Mouse (Mus musculus) gastrocnemius, postnatal 25 days (tissue): ENCODE measurements at regions not wholly inside any gene's neighbourhood (a gene's known extent, or its start where the extent isn't known, plus 50 kb on each side); places are given as distances from the start of the nearest gene placed in this dataset.
A peak's percentile ranks its signal among the peaks of the same experiment; 100 is the strongest.

Experiments
- DNase-seq: peaks from one replicate; pipeline ENCODE4 v3.0.0; 2022

DNA sequence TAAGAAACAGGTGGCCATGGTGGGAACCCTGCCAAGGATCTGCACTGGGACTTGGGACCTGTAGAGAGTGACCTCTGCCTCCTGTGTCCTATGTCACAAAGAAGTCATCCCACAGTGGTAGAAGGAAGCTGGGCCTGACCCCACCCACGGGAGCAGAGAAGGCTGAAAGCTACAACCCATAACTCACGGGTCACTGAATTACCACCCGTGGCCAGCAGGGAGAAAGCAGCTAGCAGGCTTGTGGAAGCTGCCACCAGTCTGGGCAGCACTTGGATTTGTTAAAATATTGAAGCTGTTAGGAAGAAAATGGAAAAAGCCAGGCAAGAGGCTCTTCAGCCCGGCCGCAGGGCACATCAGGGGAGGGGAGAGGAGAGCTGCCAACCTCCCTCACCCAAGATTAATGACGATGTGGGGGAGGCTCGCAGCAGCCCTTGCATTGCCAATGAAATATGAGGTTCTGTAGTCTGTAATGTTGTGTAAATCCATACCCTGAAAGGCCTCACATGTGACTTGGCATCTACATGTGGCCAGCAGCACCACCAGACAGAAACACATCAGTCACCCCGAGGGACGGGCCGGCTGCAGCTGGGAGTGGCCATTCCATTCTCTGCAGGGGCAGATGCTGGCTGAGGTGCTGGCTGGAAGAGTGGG lies 94.5 kb downstream of the Olfm1 start:
- no peak for DNase-seq

DNA sequence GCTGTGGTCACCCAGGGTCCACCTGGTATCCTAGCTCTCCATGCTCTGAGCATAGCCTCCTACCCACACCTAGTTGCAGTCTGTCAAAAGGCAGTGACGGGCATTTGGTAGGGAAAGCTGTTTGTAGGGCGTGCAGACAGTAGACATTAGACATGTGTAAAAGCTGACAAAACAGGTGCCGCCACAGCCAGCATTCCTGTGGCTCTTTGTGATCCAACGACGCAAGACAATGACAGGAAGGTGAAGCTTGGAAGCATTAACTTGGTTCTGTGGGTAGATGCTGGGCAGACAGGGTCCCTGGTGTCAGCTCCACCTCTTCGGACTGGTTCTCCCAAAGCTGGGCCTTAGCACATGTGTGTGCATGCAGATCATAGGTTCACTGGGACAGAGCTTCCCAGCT lies 96.5 kb downstream of the Olfm1 start:
- no peak for DNase-seq

DNA sequence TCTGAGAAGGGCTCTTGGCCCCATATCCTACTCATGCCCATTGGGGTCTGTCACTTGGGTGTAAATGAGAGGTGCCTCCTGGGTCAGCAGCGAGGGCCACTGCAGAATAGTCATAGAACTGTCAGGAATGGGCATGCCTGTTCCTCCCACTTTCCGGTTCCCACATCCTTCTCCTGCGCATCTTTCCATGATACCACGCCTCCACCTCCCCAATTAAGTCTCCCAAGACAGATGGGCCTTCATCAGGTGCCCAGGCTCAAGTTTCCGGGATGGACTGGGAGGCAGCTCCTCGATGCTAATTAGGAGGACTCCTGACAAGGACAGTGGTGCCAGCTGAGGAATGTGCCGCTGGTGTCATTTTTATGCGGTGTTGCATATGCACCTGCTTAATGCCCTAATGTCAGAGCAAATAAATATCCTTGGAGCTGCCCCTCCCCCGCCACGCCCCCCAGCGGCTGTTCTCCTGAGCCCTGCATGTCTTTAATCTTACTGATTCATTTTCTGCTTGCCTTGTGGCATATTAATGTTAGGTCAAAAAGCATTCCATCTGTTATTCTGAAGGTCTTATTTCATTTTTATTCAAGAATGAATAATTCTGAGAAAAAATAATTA lies 97.2 kb downstream of the Olfm1 start:
- no peak for DNase-seq

DNA sequence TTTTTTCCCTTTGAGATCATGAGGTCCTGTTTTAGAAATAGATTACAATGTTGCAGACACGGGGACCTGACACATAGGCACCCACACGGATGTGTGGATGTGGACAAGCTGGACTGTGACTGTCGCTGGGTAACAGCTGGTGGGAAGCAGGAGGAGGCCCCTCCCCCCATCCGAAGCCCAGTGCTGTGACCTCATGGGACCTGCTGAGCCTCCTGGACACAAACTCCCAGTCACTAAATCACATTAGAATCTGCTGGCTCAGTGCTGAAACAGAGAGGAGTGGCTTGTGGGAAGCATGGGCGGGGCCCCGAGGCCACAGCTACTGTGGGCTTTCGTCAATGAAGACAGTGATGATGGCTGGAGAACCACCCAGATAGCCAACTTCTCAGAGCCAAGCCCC lies 101.7 kb downstream of the Olfm1 start:
- DNase-seq, result peak; percentile 71

DNA sequence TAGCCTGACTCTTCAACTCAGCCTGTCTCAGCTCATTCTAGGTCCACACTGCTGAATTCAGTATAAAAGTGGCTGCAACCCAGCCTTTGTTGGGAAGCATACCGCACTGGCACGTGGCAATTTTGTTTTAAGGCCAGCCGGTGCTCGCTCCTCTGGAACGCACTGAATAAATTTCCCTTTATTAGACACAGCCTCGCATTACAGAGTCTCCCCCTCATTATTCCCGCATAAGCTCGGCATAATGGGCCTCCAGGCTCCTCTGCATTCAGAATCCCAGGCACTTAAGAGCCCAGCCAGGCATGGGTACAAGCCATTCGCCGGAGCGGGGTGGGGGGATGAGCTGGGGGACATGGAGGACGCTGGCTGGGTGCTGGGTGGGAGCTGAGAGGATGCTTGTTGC lies 103.4 kb downstream of the Olfm1 start:
- DNase-seq, result no peak

DNA sequence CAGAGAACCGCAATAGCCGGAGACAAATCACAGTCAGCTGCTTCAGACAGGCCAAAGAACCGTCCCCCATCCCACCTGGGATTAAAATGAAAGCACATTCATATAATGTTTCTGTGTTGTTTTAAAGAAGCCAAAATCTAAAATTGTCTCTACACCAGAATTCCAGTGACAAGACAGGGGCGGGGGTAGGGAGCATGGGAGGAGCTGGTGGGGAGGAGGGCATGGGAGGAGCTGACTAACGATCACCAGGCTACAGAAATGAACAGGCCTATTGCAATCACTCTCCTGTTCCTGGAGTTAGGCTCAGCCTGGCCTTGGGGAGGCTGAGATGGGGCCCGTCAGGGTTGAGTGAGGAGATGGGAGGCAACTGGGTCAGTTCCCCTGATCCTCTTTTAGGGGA lies 105.9 kb downstream of the Olfm1 start:
- DNase-seq, result no peak

DNA sequence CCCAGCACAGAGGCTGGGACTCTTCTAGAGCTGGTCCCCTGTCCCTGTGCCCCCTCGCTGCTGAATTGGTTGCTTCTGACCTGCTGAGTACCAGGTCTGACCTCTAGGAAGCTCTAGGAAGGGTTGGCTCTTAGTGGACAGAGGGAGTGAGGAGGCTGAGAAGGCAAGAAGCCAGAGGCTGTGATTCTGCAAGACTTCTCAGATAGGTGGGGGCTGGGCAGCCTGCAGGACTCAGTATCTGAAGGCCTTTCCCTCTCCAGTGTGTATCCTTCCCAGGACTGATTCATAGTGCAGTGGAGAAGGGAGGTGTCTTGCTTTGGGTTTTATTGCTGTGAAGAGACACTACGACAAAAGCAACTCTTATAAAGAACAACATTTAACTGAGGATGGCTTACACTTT lies 106.6 kb downstream of the Olfm1 start:
- DNase-seq, result no peak

DNA sequence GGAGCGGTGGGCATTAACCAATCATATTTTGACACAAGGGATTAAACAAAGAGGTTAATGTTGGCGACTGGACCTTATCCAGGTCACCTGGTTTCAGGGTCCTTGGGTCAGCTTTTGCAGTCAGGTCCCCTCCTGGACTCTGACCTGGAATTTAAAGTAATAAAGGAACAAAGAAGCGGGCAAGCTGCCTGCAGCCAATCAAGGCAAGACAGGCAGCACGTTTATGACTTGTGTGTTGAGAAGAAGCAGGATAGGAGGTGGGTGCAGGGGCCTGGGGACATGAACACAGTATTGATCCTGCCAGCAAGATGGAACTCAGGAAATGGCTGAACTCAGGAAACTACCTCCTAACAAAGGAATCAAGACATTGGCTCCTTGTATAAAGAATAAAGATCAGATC lies 108.5 kb downstream of the Olfm1 start:
- DNase-seq, result no peak

DNA sequence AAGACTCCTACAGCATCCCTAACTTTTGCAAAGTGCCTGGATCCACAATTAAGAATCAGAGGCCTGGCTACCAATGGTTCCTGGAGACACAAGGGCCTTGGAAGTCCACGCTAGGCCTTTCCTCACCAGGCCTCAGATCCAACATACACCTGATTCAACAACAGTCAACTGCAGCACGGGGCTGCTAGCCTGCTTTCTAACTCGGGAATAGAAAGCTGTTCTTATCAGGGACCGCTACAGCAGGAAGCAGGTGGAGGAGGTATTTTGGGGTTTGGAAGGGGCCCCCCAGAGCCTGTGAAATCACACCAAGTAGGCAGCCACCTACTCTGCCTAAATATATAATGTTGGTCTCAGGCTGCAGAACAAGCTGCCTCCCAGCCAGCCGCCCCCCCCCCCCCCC lies 111.1 kb downstream of the Olfm1 start:
- no peak for DNase-seq

DNA sequence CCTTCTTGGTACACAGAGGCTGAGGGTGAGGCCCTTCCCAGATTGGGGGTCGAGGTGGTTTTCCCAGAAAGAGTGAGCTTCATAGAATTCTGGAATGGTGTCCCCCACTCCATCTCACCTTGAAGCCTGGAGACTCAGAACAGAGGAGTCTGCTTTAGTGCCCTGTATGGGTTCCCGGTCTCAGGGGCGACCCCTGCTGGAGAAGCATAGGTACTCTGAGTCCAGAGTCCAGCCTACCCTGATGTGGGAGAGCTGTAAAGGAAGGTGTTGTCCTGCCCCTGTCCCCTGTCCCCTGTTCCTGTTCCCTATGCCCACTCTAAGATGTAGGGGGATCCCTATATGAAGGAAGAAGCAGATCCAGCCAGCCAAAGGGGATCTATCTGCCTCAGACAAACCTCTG lies 111.9 kb downstream of the Olfm1 start:
- DNase-seq, result no peak

DNA sequence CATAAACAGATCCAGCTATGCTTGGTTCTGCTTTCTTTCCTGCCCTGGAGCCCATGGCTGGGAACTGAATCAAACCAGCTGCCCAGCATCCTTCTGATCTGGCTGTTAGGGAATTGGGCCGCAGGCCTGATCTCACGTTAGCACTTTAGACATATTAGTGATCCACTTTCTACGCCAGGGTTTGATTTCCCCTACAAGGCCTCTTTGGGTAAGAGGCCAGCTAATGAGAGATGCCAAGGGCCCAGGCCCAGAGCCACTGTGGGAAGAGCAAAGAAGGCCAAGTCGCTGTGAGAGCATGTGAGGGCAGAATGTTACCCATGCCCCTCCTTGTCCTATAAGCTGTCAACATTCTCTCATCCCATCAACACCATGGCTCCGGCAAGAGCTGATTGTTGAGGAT lies 116.3 kb downstream of the Olfm1 start:
- DNase-seq, result peak; percentile 42

DNA sequence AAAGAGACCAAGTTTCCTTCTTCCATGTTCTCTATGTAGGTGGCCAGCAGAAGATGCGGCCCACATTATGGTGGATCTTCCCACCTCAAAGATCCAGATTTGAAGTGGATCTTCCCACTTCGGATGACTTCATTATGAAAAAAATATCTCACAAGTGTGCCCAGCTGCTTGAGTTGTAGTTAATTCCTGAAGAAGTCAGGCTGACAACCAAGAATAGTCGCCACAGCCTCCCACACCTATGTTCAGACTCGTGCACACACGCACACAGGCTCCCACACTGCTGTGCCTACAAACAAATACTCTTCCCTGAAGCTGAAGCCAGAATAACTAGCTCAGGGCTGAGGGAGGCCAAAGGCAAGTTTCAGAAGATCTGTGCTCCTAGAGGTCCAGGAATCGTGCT lies 119.4 kb downstream of the Olfm1 start:
- DNase-seq, result no peak

DNA sequence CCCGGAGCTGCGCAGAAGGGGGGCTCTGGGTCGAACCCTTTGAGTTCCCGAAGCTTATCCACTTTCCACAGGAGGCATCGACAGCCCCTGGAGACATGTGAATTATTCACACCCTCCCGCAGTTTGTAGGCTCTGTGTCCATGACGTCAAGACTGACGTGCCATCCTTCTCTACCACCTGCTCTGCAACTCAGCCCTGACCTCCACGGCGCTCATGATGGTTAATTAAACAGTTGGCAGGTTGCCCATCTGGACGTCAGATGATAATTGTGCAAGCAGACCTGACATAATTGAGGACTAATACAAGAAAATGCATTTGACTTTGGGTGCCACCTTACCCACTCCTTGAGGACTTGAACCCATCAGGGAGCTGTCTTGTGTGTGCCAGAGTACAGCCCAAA lies 121.1 kb upstream of the Ppp1r26 start:
- no peak for DNase-seq

DNA sequence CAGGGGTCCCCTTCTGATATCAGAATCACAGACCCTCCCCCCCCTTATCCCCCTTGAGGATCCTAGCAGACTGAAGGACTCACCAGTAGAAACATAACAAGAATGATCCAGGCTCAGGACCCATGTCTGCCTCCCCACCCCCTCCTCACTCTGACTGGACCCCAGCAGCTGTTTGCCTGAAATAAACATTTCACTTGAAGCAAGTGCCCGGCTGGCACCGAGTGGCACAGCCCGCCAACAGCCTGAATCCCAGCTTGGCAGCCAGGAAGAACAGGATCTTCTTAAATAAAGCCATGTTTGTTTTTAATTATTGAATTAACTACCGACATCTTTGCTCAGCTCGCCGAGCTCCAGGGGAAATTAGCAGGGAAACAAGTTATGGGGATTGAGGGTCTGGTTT lies 120.5 kb upstream of the Ppp1r26 start:
- DNase-seq, result no peak

DNA sequence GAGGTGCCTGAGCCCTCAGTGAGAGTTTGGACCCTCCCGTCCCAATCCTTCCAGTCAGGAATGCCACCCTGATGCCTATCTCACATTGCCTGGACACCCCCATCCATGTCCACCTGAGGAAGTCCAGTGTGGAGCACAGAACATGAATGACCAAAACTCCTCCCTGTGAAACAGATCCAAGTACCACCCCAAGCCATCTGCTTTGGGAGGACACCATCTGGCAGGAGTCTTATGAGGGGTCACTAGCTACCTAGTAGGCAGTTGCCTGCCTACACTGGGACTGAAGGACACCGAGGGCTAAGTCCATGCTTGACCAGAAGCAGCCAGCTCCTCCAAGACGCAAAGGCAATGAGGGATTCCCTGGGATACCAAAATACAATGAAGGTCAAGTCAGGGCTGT lies 119.9 kb upstream of the Ppp1r26 start:
- DNase-seq, result no peak

DNA sequence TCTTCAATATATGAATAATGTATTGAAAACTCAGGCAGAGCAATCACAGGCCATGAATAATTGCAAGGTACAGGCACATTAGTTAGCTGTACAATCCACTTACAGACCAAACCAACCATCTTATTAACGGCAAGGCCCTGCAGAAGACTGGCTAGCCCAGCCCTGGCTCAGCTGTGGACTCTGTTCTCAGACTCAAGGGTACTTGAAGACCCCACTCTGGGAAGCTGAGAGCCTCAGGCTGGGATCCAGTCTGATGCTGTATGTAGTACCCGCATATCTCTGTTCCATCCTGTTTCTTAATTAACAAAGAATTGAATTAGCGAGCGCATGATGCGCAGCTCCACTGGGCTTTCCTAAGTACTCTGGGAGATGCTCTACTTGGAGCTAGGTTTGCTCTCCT lies 117.5 kb upstream of the Ppp1r26 start:
- no peak for DNase-seq

DNA sequence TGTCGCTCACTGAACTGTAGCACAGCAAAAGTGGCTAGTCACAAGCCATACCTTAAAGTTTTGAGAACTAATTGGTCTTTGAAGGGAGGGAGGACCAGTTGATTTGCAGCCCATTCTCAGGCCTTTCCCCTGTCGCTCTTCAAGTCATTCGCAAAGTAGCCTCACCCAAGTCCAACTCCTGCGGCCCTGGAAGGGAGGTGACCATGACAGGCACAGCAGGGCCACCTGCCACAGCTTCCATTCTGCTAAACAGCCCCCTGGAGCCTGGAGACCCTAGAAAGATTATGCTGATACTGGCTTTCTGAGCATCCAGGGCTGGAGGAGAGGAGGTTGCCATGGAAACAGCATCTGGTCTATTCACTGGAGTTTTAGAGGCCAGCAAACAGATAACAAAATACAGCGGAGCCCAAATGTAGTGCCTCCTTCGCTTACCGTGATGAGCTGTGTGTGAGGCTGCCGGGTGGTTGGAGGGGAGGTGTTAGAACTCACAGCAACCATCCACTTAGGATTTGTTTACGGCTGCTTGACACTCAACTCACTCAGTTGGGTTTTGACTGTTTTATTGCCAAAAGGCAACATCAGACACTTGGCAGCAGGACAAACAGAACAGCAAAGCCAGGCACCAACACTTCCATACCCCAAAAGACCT lies 111.3 kb upstream of the Ppp1r26 start:
- no peak for DNase-seq

DNA sequence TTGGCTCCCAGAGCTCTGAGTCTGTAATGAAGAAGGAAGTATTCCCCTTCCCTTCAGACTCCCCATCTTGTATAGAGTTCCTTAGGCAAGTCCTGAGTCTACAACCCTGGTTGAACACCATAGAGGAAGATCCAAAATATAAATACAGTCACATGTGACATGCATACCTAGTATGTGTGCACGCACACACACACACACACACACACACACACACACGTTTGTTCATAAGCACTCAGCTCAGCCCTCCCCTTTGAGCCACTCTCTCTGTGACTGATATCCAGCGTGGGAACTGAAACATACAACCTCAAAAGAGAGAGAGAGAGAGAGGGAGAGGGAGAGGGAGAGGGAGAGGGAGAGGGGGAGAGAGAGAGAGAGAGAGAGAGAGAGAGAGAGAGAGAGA lies 110.8 kb upstream of the Ppp1r26 start:
- DNase-seq, result no peak

DNA sequence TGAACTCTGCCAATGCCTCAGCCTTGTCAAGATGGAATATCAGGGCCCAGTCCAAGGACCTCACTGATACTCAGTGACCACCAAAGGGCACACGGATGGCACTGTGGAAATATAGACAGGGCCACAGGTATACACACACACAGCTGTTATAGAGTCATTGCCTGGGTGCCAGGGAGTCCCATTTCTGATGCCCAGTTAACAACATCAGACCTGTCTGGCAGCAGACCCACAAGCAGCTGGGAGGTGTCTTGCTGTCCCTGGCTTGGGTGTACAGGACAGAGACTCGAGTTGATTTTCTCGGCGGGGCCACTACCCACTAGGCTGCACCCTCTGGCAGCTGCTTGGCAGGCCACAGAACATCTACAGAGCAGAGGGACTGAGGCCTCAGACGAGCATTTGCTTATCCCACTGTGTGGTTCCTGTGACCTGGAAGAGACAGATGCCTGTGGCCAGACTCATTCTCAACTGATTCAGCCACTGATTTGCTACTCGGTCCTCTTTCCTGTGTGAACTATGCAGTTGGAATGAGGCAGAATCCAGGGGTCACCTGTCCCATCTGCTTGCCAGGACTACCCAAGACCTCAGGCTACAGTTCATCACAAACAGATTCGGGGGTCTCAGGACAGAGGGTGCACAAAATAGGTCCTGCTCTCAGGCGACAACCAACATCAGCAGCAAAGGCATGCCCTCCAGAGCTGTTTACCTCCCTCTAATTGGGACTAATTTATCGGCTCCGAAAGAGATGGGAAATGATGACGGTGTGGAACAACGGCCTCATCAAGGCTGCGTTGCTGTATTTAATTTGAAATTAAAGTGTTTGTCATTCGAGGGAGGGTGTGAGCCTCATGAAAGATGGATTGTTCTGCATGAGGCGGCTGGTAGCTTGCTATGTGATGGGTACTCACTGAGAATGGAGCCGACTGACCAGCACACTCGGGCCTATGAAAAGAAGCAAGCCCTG lies 110.0 kb upstream of the Ppp1r26 start:
- no peak for DNase-seq

DNA sequence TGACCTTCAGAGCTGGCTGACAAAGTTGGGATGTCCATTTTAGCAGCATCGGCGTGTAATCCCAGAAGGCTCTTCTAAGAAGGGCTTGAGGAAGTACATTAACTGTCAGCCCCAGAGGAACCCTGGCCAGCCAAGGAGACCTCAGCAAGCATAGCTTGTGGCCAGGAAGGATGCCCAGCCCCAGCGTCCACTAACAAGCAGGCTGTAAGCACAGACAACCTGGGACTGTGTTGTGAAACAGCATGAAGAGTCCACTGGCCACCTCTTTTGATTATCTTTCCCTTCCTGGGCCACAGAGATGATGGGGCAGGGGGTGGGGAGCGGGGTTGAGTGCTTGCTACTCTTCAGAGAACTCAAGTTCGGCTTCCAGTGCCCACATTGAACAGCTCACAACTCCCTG lies 109.0 kb upstream of the Ppp1r26 start:
- no peak for DNase-seq

DNA sequence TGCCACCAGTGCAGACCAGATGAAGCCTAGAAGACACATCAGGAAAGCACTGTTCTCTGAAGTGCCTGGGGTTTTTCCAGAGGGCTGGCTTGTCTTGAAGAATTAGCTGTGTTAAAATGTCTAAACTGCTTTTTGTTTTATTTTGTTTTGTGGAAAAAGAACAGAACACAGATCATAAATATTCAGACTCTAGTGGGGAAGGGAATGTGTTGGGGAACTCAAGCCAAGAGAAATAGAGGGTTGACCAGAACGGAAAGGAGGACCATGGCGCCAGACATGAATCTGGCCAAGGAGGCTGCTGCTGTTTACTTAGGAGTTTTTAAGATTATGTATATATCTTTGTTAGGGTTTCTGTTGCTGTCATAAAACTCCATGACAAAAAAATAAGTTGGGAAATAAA lies 105.3 kb upstream of the Ppp1r26 start:
- DNase-seq, result no peak

DNA sequence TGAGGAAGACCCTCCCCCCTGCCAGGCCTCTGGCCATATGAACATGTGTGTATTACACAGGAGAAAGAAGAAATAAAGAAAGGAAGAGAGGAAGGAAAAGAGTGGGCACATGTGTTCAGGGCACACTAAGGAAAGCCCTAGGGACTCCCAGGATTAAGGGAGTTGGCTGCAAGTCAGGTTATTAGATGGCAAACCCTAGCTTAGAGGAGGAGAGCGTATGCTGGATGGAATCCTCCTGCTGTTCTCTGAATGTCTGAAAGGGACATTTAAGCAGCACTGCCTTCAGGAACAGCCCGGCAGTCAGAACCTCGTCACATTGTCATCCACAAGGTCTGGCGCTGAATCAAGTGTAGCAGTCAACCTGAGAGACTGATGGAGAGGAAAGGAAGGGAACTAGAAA lies 98.1 kb upstream of the Ppp1r26 start:
- DNase-seq, result no peak

DNA sequence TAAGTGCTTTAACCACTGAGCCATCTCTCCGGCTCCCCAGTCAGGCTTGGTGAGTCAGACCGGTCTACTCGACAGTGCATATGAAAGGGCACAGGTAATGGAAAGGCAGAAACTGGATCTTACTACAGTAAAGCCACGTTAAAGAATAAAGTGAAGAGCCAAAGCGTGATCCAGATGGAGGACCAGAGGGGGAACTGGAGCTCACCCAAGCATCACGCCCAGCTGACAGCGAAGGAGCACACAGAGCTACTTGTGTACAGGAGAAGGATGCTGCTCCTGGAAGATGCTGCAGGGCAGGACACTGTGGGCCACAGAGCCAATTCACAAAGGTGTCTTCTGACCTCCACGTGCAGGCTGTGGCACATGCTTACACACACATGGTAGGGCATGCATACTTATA lies 96.7 kb upstream of the Ppp1r26 start:
- DNase-seq, result no peak
